Mouse (Mus musculus): ENCODE measurements around the gene Trim50.

Gene Trim50

GRCm38 (mm10) chr5:135352995-135353394, at the start of gene Trim50:
TSS of gene Trim50 (plus strand) at chr5:135353295.
- CTCF ChIA-PET, result no interaction called here

GRCm38 (mm10) chr5:135306321-135306965, 46.7 kb upstream of the Trim50 start:
- CTCF ChIA-PET, result no interaction called here

- CTCF ChIA-PET, result no interaction called here
Measured at GRCm38 (mm10) chr5:135316177-135316576, 36.9 kb upstream of the Trim50 start.

- CTCF ChIA-PET, result no interaction called here
Measured at GRCm38 (mm10) chr5:135319856-135320255, 33.2 kb upstream of the Trim50 start.

GRCm38 (mm10) chr5:135322197-135322596, 30.9 kb upstream of the Trim50 start:
- CTCF ChIA-PET, result no interaction called here

GRCm38 (mm10) chr5:135326121-135326659, 26.9 kb upstream of the Trim50 start:
- CTCF ChIA-PET, result no interaction called here

GRCm38 (mm10) chr5:135329471-135329870, 23.6 kb upstream of the Trim50 start:
- CTCF ChIA-PET, result no interaction called here

GRCm38 (mm10) chr5:135330201-135330600, 22.9 kb upstream of the Trim50 start:
- CTCF ChIA-PET, result no interaction called here

- CTCF ChIA-PET, result no interaction called here
Measured at GRCm38 (mm10) chr5:135331161-135331560, 21.9 kb upstream of the Trim50 start.

- CTCF ChIA-PET, result no interaction called here
Measured at GRCm38 (mm10) chr5:135337575-135337974, 15.5 kb upstream of the Trim50 start.

GRCm38 (mm10) chr5:135345989-135346388, 7.1 kb upstream of the Trim50 start:
- CTCF ChIA-PET, result no interaction called here

- CTCF ChIA-PET, result no interaction called here
Measured at GRCm38 (mm10) chr5:135346430-135346829, 6.7 kb upstream of the Trim50 start.

- CTCF ChIA-PET, result interaction anchor here (0.6 kb wide), 1 partner anchor 16 kb away, joined by 3 read pairs; no protein-coding TSS in a partner anchor
Measured at GRCm38 (mm10) chr5:135347511-135348011, 5.5 kb upstream of the Trim50 start.

GRCm38 (mm10) chr5:135349862-135350261, 3.2 kb upstream of the Trim50 start, which contains the start of gene Fkbp6:
TSS of gene Fkbp6 (minus strand) at chr5:135350044.
- CTCF ChIA-PET, result interaction anchor here (0.7 kb wide), 1 partner anchor 196 kb away, joined by 3 read pairs; no protein-coding TSS in a partner anchor

- CTCF ChIA-PET, result no interaction called here
Measured at GRCm38 (mm10) chr5:135351606-135352005, 1.5 kb upstream of the Trim50 start.

- CTCF ChIA-PET, result no interaction called here
Measured at GRCm38 (mm10) chr5:135353564-135353963, 469 bp downstream of the Trim50 start.

GRCm38 (mm10) chr5:135356090-135356489, 3.0 kb downstream of the Trim50 start:
- CTCF ChIA-PET, result no interaction called here

GRCm38 (mm10) chr5:135357556-135357955, 4.5 kb downstream of the Trim50 start:
- CTCF ChIA-PET, result interaction anchor here (0.7 kb wide), 3 partner anchors 372 to 1651 kb away, joined by 11 to 14 read pairs (median 11); no protein-coding TSS in a partner anchor

GRCm38 (mm10) chr5:135359772-135360171, 6.7 kb downstream of the Trim50 start:
- CTCF ChIA-PET, result no interaction called here

- CTCF ChIA-PET, result no interaction called here
Measured at GRCm38 (mm10) chr5:135362572-135362971, 9.5 kb downstream of the Trim50 start.

- CTCF ChIA-PET, result interaction anchor here (0.5 kb wide), 1 partner anchor 16 kb away, joined by 3 read pairs; no protein-coding TSS in a partner anchor
Measured at GRCm38 (mm10) chr5:135363540-135363939, 10.4 kb downstream of the Trim50 start.

- CTCF ChIA-PET, result no interaction called here
Measured at GRCm38 (mm10) chr5:135367841-135368240, 14.7 kb downstream of the Trim50 start.

- CTCF ChIA-PET, result no interaction called here
Measured at GRCm38 (mm10) chr5:135368312-135368711, 15.2 kb downstream of the Trim50 start.

All from spleen, embryonic (tissue).